Mouse (Mus musculus) MEL (cell line): ENCODE data around the gene Cic. TPM values are rescaled to one million over a fixed set of nuclear protein-coding genes. Genes with fewer than 3 reads are reported as not detected.

Experiments used
- DNase-seq: peaks from one replicate; pipeline ENCODE4 v3.0.0; 2011; ENCODE audit warnings: low read depth, low spot score
- H3K27ac ChIP-seq: 2 replicates; pipeline ENCODE4 v1.5.1; 2012; ENCODE audit warnings: low read depth, mild to moderate bottlenecking, control low read depth, low read length, moderate library complexity; ENCODE audit not compliant: control insufficient read depth
- H3K27me3 ChIP-seq, 2 experiments: fragments of 150-350 bp in 1 of 2; sonication (generic) in 1 of 2; 2 replicates each; pipeline ENCODE4 v1.6.1; 2012; ENCODE audit warnings: low read length in 2 of 2, mild to moderate bottlenecking in 2 of 2, improper control_type of control experiment in 1 of 2, moderate library complexity in 1 of 2; ENCODE audit not compliant: insufficient read depth in 2 of 2, control insufficient read depth in 1 of 2
- H3K36me3 ChIP-seq, 2 experiments: 2 replicates each; pipeline ENCODE4 v1.6.1; 2012 to 2014; ENCODE audit warnings: low read length in 2 of 2, improper control_type of control experiment in 1 of 2, inconsistent platforms in 1 of 2, mild to moderate bottlenecking in 1 of 2; ENCODE audit not compliant: insufficient read depth in 2 of 2, control insufficient read depth in 1 of 2
- H3K4me1 ChIP-seq, 2 experiments: fragments of 150-350 bp in 1 of 2; sonication (generic) in 1 of 2; 2 replicates each; pipeline ENCODE4 v1.6.1; 2012; ENCODE audit warnings: low read length in 2 of 2, improper control_type of control experiment in 1 of 2, mild to moderate bottlenecking in 1 of 2; ENCODE audit not compliant: insufficient read depth in 2 of 2, control insufficient read depth in 1 of 2
- H3K4me3 ChIP-seq, 2 experiments: fragments of 150-350 bp in 1 of 2; sonication (generic) in 1 of 2; 2 replicates each; pipeline ENCODE4 v1.5.1; 2012; ENCODE audit warnings: low read depth in 2 of 2, low read length in 2 of 2, mild to moderate bottlenecking in 2 of 2, moderate library complexity in 2 of 2, control low read depth in 1 of 2, improper control_type of control experiment in 1 of 2; ENCODE audit not compliant: control insufficient read depth in 1 of 2, insufficient read depth in 1 of 2
- H3K79me2 ChIP-seq: 2 replicates; pipeline ENCODE4 v1.6.1; 2012; ENCODE audit warnings: mild to moderate bottlenecking, low read length, moderate library complexity; ENCODE audit not compliant: control insufficient read depth, poor library complexity, insufficient read depth
- H3K9ac ChIP-seq: 2 replicates; pipeline ENCODE4 v1.6.1; 2012; ENCODE audit warnings: low read depth, mild to moderate bottlenecking, control low read depth, low read length, moderate library complexity; ENCODE audit not compliant: control insufficient read depth, poor library complexity, severe bottlenecking
- H3K9me3 ChIP-seq: fragments of 150-350 bp; sonication (generic); replicated peaks from 2 replicates; pipeline ENCODE4 v1.6.1; 2012; ENCODE audit warnings: mild to moderate bottlenecking, low read length, improper control_type of control experiment, moderate library complexity; ENCODE audit not compliant: insufficient read depth
- BHLHE40 ChIP-seq: IDR thresholded peaks from 2 replicates; pipeline ENCODE4 v1.6.1; 2012; ENCODE audit warnings: low read depth, mild to moderate bottlenecking, inconsistent platforms, low read length, improper control_type of control experiment, borderline replicate concordance
- CHD1 ChIP-seq: IDR thresholded peaks from 2 replicates; pipeline ENCODE4 v1.6.1; 2012; ENCODE audit warnings: low read depth, mild to moderate bottlenecking, inconsistent platforms, low read length, improper control_type of control experiment
- CHD2 ChIP-seq: IDR thresholded peaks from 2 replicates; pipeline ENCODE4 v1.6.1; 2011; ENCODE audit warnings: low read length, improper control_type of control experiment
- CTCF ChIP-seq, 3 experiments: IDR thresholded peaks in 2 of 3; conservative IDR thresholded peaks in 1 of 3; 2 replicates each; pipeline ENCODE4 v1.5.1; 2011 to 2012; ENCODE audit warnings: low read length in 3 of 3, low read depth in 2 of 3, mild to moderate bottlenecking in 2 of 3, improper control_type of control experiment in 1 of 3, inconsistent platforms in 1 of 3, mixed read lengths in 1 of 3, moderate library complexity in 1 of 3; ENCODE audit not compliant: control insufficient read depth in 1 of 3, insufficient read depth in 1 of 3, poor library complexity in 1 of 3, severe bottlenecking in 1 of 3
- E2F4 ChIP-seq: IDR thresholded peaks from 2 replicates; pipeline ENCODE4 v1.6.1; 2011; ENCODE audit warnings: low read depth, low read length, improper control_type of control experiment, borderline replicate concordance
- ELF1 ChIP-seq: IDR thresholded peaks from 2 replicates; pipeline ENCODE4 v1.6.1; 2014; ENCODE audit warnings: low read depth, mild to moderate bottlenecking, inconsistent platforms, low read length, improper control_type of control experiment, moderate library complexity
- ETS1 ChIP-seq: IDR thresholded peaks from 2 replicates; pipeline ENCODE4 v1.6.1; 2012; ENCODE audit warnings: low read depth, mild to moderate bottlenecking, inconsistent platforms, low read length, improper control_type of control experiment, moderate library complexity
- GABPA ChIP-seq: IDR thresholded peaks from 2 replicates; pipeline ENCODE4 v1.6.1; 2012; ENCODE audit warnings: low read depth, mild to moderate bottlenecking, inconsistent platforms, low read length, improper control_type of control experiment, moderate library complexity
- GATA1 ChIP-seq: IDR thresholded peaks from 2 replicates; pipeline ENCODE4 v1.6.1; 2011; ENCODE audit warnings: low read depth, low read length, improper control_type of control experiment
- HCFC1 ChIP-seq: IDR thresholded peaks from 2 replicates; pipeline ENCODE4 v1.6.1; 2012; ENCODE audit warnings: low read depth, mild to moderate bottlenecking, inconsistent platforms, low read length, improper control_type of control experiment, moderate library complexity
- JUND ChIP-seq: IDR thresholded peaks from 2 replicates; pipeline ENCODE4 v1.6.1; 2011; ENCODE audit warnings: low read depth, mild to moderate bottlenecking, improper control_type of control experiment, low read length
- KAT2A ChIP-seq: conservative IDR thresholded peaks from 2 replicates; pipeline ENCODE4 v1.6.1; 2012; ENCODE audit warnings: low read depth, low read length, improper control_type of control experiment, inconsistent platforms
- MAX ChIP-seq: IDR thresholded peaks from 2 replicates; pipeline ENCODE4 v1.6.1; 2011; ENCODE audit warnings: low read length, improper control_type of control experiment
- MAZ ChIP-seq: IDR thresholded peaks from 2 replicates; pipeline ENCODE4 v1.6.1; 2012; ENCODE audit warnings: low read depth, mild to moderate bottlenecking, inconsistent platforms, low read length, improper control_type of control experiment
- MEF2A ChIP-seq: IDR thresholded peaks from 2 replicates; pipeline ENCODE4 v1.6.1; 2014; ENCODE audit warnings: low read depth, mild to moderate bottlenecking, inconsistent platforms, low read length, improper control_type of control experiment; ENCODE audit not compliant: poor library complexity, insufficient replicate concordance, severe bottlenecking; ENCODE audit errors: extremely low read depth
- MXI1 ChIP-seq: IDR thresholded peaks from 2 replicates; pipeline ENCODE4 v1.6.1; 2011; ENCODE audit warnings: mild to moderate bottlenecking, low read depth, low read length, improper control_type of control experiment
- MYB ChIP-seq: IDR thresholded peaks from 2 replicates; pipeline ENCODE4 v1.6.1; 2011; ENCODE audit warnings: mild to moderate bottlenecking, low read depth, low read length, improper control_type of control experiment
- MYC ChIP-seq: IDR thresholded peaks from 2 replicates; pipeline ENCODE4 v1.6.1; 2011; ENCODE audit warnings: low read depth, mild to moderate bottlenecking, low read length, improper control_type of control experiment, moderate library complexity
- NELFE ChIP-seq: IDR thresholded peaks from 2 replicates; pipeline ENCODE4 v1.6.1; 2011; ENCODE audit warnings: low read depth, low read length, improper control_type of control experiment
- NRF1 ChIP-seq: IDR thresholded peaks from 2 replicates; pipeline ENCODE4 v1.6.1; 2014; ENCODE audit warnings: low read depth, mild to moderate bottlenecking, inconsistent platforms, low read length, improper control_type of control experiment, moderate library complexity; ENCODE audit not compliant: poor library complexity, insufficient read depth, severe bottlenecking
- POLR2A ChIP-seq, 2 experiments: IDR thresholded peaks; 2 replicates each; pipeline ENCODE4 v1.6.1; 2011 to 2012; ENCODE audit warnings: low read length in 2 of 2, mild to moderate bottlenecking in 2 of 2, control low read depth in 1 of 2, improper control_type of control experiment in 1 of 2, low read depth in 1 of 2, moderate library complexity in 1 of 2; ENCODE audit not compliant: control insufficient read depth in 1 of 2, insufficient read depth in 1 of 2, poor library complexity in 1 of 2
- POLR2AphosphoS2 ChIP-seq: IDR thresholded peaks from 2 replicates; pipeline ENCODE4 v1.6.1; 2011; ENCODE audit warnings: low read length, improper control_type of control experiment
- POLR2AphosphoS5 ChIP-seq: IDR thresholded peaks from 2 replicates; pipeline ENCODE4 v1.6.1; 2012; ENCODE audit warnings: low read depth, borderline replicate concordance, mild to moderate bottlenecking, inconsistent platforms, low read length, moderate library complexity, mixed read lengths
- RAD21 ChIP-seq: IDR thresholded peaks from 2 replicates; pipeline ENCODE4 v1.6.1; 2011; ENCODE audit warnings: mild to moderate bottlenecking, low read depth, low read length, improper control_type of control experiment
- SMC3 ChIP-seq: IDR thresholded peaks from 2 replicates; pipeline ENCODE4 v1.6.1; 2011; ENCODE audit warnings: low read depth, low read length, improper control_type of control experiment
- TBP ChIP-seq: IDR thresholded peaks from 2 replicates; pipeline ENCODE4 v1.8.0; 2011; ENCODE audit warnings: low read depth, low read length, improper control_type of control experiment
- TCF12 ChIP-seq: IDR thresholded peaks from 2 replicates; pipeline ENCODE4 v1.6.1; 2014; ENCODE audit warnings: low read depth, mild to moderate bottlenecking, inconsistent platforms, low read length, improper control_type of control experiment, moderate library complexity
- UBTF ChIP-seq: IDR thresholded peaks from 2 replicates; pipeline ENCODE4 v1.6.1; 2012; ENCODE audit warnings: low read depth, mild to moderate bottlenecking, inconsistent platforms, low read length, improper control_type of control experiment, moderate library complexity, borderline replicate concordance; ENCODE audit not compliant: insufficient read depth
- USF1 ChIP-seq: IDR thresholded peaks from 2 replicates; pipeline ENCODE4 v1.6.1; 2014; ENCODE audit warnings: low read depth, mild to moderate bottlenecking, inconsistent platforms, low read length, improper control_type of control experiment, moderate library complexity
- USF2 ChIP-seq, 2 experiments: IDR thresholded peaks; 2 replicates each; pipeline ENCODE4 v1.6.1; 2011 to 2012; ENCODE audit warnings: improper control_type of control experiment in 2 of 2, low read length in 2 of 2, borderline replicate concordance in 1 of 2, inconsistent platforms in 1 of 2, low read depth in 1 of 2, mild to moderate bottlenecking in 1 of 2; ENCODE audit not compliant: insufficient read depth in 1 of 2
- ZC3H11A ChIP-seq: IDR thresholded peaks from 2 replicates; pipeline ENCODE4 v1.6.1; 2012; ENCODE audit warnings: low read depth, mild to moderate bottlenecking, inconsistent platforms, low read length, improper control_type of control experiment
- ZKSCAN1 ChIP-seq: IDR thresholded peaks from 2 replicates; pipeline ENCODE4 v1.6.1; 2012; ENCODE audit warnings: low read depth, mild to moderate bottlenecking, inconsistent platforms, low read length, improper control_type of control experiment, moderate library complexity
- ZMIZ1 ChIP-seq: IDR thresholded peaks from 2 replicates; pipeline ENCODE4 v1.6.1; 2012; ENCODE audit warnings: low read depth, mild to moderate bottlenecking, inconsistent platforms, low read length, improper control_type of control experiment, moderate library complexity
- ZNF384 ChIP-seq: IDR thresholded peaks from 2 replicates; pipeline ENCODE4 v1.6.1; 2012; ENCODE audit warnings: low read depth, mild to moderate bottlenecking, inconsistent platforms, low read length, improper control_type of control experiment
- polyA plus RNA-seq, 2 experiments: library from polyadenylated mRNA; stranded (reverse) in 1 of 2; unstranded in 1 of 2; fragments of >175 nt in 1 of 2; fragments of >200 nt in 1 of 2; gene quantifications; 2 replicates each; pipeline versions ENCODE4 v1.2.1 to v1.2.4; 2012; ENCODE audit warnings: low replicate concordance in 2 of 2, low read depth in 1 of 2; ENCODE audit not compliant: insufficient read length in 2 of 2, insufficient read depth in 1 of 2, missing spikeins in 1 of 2
- total RNA-seq: library from RNA; depleted of rRNA; stranded (reverse); fragments of 300-350 nt; gene quantifications from 2 replicates; pipeline ENCODE4 v1.2.3, GENCODE M21; 2012

Cic gene
- total and polyA plus RNA-seq, 3 experiments: 56.6 to 157 (median 157) TPM

GRCm38 (mm10) chr7:25281734-25282601, 14.5 kb downstream of the Cic start:
- Histone ChIP-seq H3K9ac (peak overlapping the region; percentile 93), H3K36me3 (peaks cover 11 to 32% of the 10 kb centered on the region in 2 experiments), H3K27me3 (no peaks in the 10 kb centered on the region), H3K9me3 (no peaks in the 10 kb centered on the region), H3K4me3 (peak overlapping the region; percentile 57 to 67), H3K27ac (peak overlapping the region; percentile 94), H3K79me2 (peaks cover 32% of the 10 kb centered on the region), H3K4me1 (peaks cover 20 to 36% of the 10 kb centered on the region in 2 experiments)
- peak; percentile 98 for DNase-seq
- TF ChIP-seq POLR2AphosphoS2 (peak; percentile 75), NRF1 (peak; percentile 78), MEF2A (no peak), CTCF (IDR thresholded peaks at IDR 0.05 in 2 of 3, conservative IDR thresholded peaks at IDR 0.05 in 1 of 3; ENCODE audit: control insufficient read depth in 1 of 3, insufficient read depth in 1 of 3, low read depth in 2 of 3, low read length in 3 of 3, poor library complexity in 1 of 3, severe bottlenecking in 1 of 3) (no peak), CHD1 (no peak), GABPA (no peak), USF2 (IDR thresholded peaks at IDR 0.05; ENCODE audit: borderline replicate concordance in 1 of 2, insufficient read depth in 1 of 2, low read depth in 1 of 2, low read length in 2 of 2) (no peak), ZC3H11A (no peak), MAX (peak; percentile 23; the same call in 1 of the 2 replicates), GATA1 (no peak), POLR2A (IDR thresholded peaks at IDR 0.05; ENCODE audit: control insufficient read depth in 1 of 2, insufficient read depth in 1 of 2, low read depth in 1 of 2, low read length in 2 of 2, poor library complexity in 1 of 2) (peak; percentile 73 to 90), NELFE (peak; percentile 70), CHD2 (no peak), ZNF384 (no peak), JUND (no peak), MXI1 (peak; percentile 30; the same call in 1 of the 2 replicates), E2F4 (no peak), ELF1 (0 out of 2 replicates have a peak, but pooled peaks have one; percentile 16), BHLHE40 (no peak), TBP (0 out of 2 replicates have a peak, but pooled peaks have one; percentile 27), MYB (no peak), KAT2A (no peak; the same call in 1 of the 2 replicates), HCFC1 (peak; percentile 67), MAZ (peak; percentile 91; the same call in 1 of the 2 replicates), TCF12 (peak; percentile 39; the same call in 1 of the 2 replicates), ZKSCAN1 (no peak), SMC3 (0 out of 2 replicates have a peak, but pooled peaks have one; percentile 1), POLR2AphosphoS5 (0 out of 2 replicates have a peak, but pooled peaks have one; percentile 56), RAD21 (no peak), ZMIZ1 (peak; percentile 74; the same call in 1 of the 2 replicates), MYC (no peak), USF1 (0 out of 2 replicates have a peak, but pooled peaks have one; percentile 33), ETS1 (0 out of 2 replicates have a peak, but pooled peaks have one; percentile 4), UBTF (no peak)
